Mouse (Mus musculus) kidney, embryonic 15.5 days (tissue): Measurements from ENCODE around the gene Aig1. TPM values are rescaled to one million over a fixed set of nuclear protein-coding genes. Genes with fewer than 3 reads are reported as not detected.

Experiments used
- ATAC-seq: fragments of 200-750 bp; cut with Nextera tagmentation; replicated peaks from 2 replicates; pipeline ENCODE4 v1.8.0; 2017; ENCODE audit warnings: moderate TSS enrichment; ENCODE audit not compliant: low FRiP score
- H3K27ac ChIP-seq: fragments of 300-500 bp; sonication (generic); 2 replicates; pipeline ENCODE4 v1.5.1; 2015; ENCODE audit warnings: mild to moderate bottlenecking, inconsistent platforms
- H3K27me3 ChIP-seq: fragments of 300-500 bp; sonication (generic); 2 replicates; pipeline ENCODE4 v1.6.1; 2015; ENCODE audit warnings: inconsistent platforms
- H3K36me3 ChIP-seq: fragments of 300-500 bp; sonication (generic); 2 replicates; pipeline ENCODE4 v1.6.1; 2015; ENCODE audit warnings: inconsistent platforms
- H3K4me1 ChIP-seq: fragments of 300-500 bp; sonication (generic); 2 replicates; pipeline ENCODE4 v1.6.1; 2015; ENCODE audit warnings: inconsistent platforms
- H3K4me2 ChIP-seq: fragments of 300-500 bp; sonication (generic); 2 replicates; pipeline ENCODE4 v1.6.1; 2015; ENCODE audit warnings: moderate library complexity, mild to moderate bottlenecking, inconsistent platforms
- H3K4me3 ChIP-seq: fragments of 300-500 bp; sonication (generic); replicated peaks from 2 replicates; pipeline ENCODE4 v1.5.1; 2015; ENCODE audit warnings: mild to moderate bottlenecking, inconsistent platforms
- H3K9ac ChIP-seq: fragments of 300-500 bp; sonication (generic); 2 replicates; pipeline ENCODE4 v1.6.1; 2015; ENCODE audit warnings: mild to moderate bottlenecking, inconsistent platforms
- H3K9me3 ChIP-seq: fragments of 300-500 bp; sonication (generic); replicated peaks from 2 replicates; pipeline ENCODE4 v1.6.1; 2016; ENCODE audit warnings: inconsistent platforms
- WGBS: fragments of 180-500 bp; shearing (Covaris S2); methylation state at CpG from one replicate; pipeline ENCODE4 v1.1.7; 2015; ENCODE audit warnings: mixed read lengths; 5-methylcytosine and 5-hydroxymethylcytosine counted together
- polyA plus RNA-seq: library from polyadenylated mRNA; unstranded; fragments of >200 nt; fragmentation: Nextera tagmentation; extraction: Ambion mirVana; gene quantifications from 2 replicates; pipeline ENCODE4 v1.2.1, GENCODE M21; 2015

Gene Aig1
- polyA plus RNA-seq, 1 experiment from 2014 or later = 46.1 TPM

- Histone ChIP-seq H3K9ac (no peak overlapping the region), H3K4me2 (no peak overlapping the region), H3K9me3 (no peaks in the 10 kb centered on the region), H3K4me1 (no peaks in the 10 kb centered on the region), H3K27ac (no peak overlapping the region), H3K27me3 (no peaks in the 10 kb centered on the region), H3K36me3 (no peaks in the 10 kb centered on the region), H3K4me3 (no peak overlapping the region)
- no peak for ATAC-seq
- WGBS = 84% methylated on average over 10 of the region's 10 CpGs
Measured at GRCm38 (mm10) chr10:13653739-13654462, 214.9 kb downstream of the Aig1 start.

GRCm38 (mm10) chr10:13653326-13653725 is 215.5 kb downstream of the Aig1 start:
- H3K27me3 ChIP-seq = no peaks in the 10 kb centered on the region
- no peak overlapping the region for H3K27ac ChIP-seq
- no peak overlapping the region for H3K4me2 ChIP-seq
- no peak overlapping the region for H3K9ac ChIP-seq
- no peaks in the 10 kb centered on the region for H3K9me3 ChIP-seq
- no peaks in the 10 kb centered on the region for H3K4me1 ChIP-seq
- no peak for ATAC-seq
- no peaks in the 10 kb centered on the region for H3K36me3 ChIP-seq
- WGBS = 66% methylated on average over 7 of the region's 7 CpGs
- no peak overlapping the region for H3K4me3 ChIP-seq

GRCm38 (mm10) chr10:13652061-13652460 is 216.7 kb downstream of the Aig1 start:
- H3K9ac ChIP-seq = no peak overlapping the region
- WGBS = 87% methylated on average over 4 of the region's 4 CpGs
- no peak overlapping the region for H3K27ac ChIP-seq
- no peaks in the 10 kb centered on the region for H3K27me3 ChIP-seq
- H3K9me3 ChIP-seq = no peaks in the 10 kb centered on the region
- no peaks in the 10 kb centered on the region for H3K4me1 ChIP-seq
- ATAC-seq = no peak
- H3K4me2 ChIP-seq = no peak overlapping the region
- H3K4me3 ChIP-seq = no peak overlapping the region
- no peaks in the 10 kb centered on the region for H3K36me3 ChIP-seq

DNA sequence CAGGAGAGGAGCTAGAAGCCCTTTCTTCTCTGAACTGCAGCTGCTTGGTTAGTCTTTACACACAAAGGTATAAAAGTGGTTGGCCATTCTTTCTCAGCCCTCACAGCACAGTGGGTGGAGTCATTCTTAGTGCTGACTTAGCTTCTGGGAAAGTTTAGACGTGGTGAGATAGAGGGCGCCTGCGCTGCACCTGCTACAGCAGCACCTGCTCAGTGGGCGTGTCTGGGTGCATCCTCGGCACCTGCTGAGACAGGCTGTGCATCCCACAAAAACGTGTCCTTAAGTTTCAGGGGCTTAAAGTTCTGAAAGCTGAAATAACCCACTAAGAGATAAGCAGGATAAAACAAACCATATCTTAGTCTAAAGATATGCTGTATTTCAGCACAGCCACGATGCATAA is 227.0 kb downstream of the Aig1 start:
- no peaks in the 10 kb centered on the region for H3K4me1 ChIP-seq
- H3K9ac ChIP-seq = no peak overlapping the region
- H3K27ac ChIP-seq = no peak overlapping the region
- no peaks in the 10 kb centered on the region for H3K9me3 ChIP-seq
- no peak overlapping the region for H3K4me3 ChIP-seq
- 20% methylated on average over 7 of the region's 7 CpGs for WGBS
- 0 out of 2 replicates have a peak, but pooled peaks have one; percentile 22 for ATAC-seq
- H3K4me2 ChIP-seq = no peak overlapping the region
- no peaks in the 10 kb centered on the region for H3K27me3 ChIP-seq
- H3K36me3 ChIP-seq = no peaks in the 10 kb centered on the region

DNA sequence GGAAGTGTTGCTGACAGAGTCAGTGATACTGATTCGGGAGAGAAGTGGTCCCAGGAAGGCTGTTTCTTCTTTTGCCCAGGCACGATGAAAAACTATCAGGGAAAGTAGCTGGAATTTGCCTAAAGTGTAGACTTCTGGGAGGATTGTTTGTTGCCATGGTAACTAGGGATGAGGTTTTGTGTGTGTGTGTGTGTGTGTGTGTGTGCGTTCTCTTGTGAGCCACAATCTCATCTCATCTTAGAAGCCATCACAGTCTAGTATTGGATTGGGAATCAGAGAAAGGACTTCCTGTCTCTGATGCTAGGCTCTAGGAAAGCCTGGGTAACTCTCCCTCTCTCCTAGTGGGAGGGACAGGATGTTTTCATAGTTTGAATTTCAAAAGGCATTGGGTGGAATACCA is 237.0 kb downstream of the Aig1 start:
- Histone ChIP-seq H3K4me3 (no peak overlapping the region), H3K4me2 (no peak overlapping the region), H3K36me3 (no peaks in the 10 kb centered on the region), H3K9me3 (no peaks in the 10 kb centered on the region), H3K4me1 (no peaks in the 10 kb centered on the region), H3K9ac (no peak overlapping the region), H3K27me3 (no peaks in the 10 kb centered on the region), H3K27ac (no peak overlapping the region)
- ATAC-seq = no peak
- 71% methylated on average over 3 of the region's 3 CpGs for WGBS

DNA sequence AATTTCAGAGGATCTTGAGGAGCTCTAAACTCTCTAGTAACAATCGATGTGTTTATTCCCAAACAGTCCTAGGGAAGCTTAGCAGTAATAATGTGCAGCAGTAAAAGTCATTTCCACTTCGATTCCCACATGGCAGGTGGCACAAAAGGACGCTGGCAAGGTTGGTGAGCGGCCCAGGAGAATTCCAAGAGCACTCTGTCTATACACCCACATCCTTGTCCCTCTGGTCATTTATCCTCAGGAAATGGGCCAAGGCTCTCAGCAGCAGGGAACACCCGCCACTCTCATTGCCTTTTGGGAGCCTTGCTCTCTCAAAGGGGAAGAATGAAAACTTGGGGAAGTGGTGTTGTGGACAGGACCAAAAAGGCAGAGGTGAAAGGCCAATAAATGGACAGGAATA is 245.0 kb downstream of the Aig1 start:
- no peak for ATAC-seq
- Histone ChIP-seq H3K4me3 (no peak overlapping the region), H3K4me2 (no peak overlapping the region), H3K27ac (no peak overlapping the region), H3K36me3 (no peaks in the 10 kb centered on the region), H3K9me3 (no peaks in the 10 kb centered on the region), H3K4me1 (no peaks in the 10 kb centered on the region), H3K9ac (no peak overlapping the region), H3K27me3 (no peaks in the 10 kb centered on the region)
- WGBS = 89% methylated on average over 5 of the region's 5 CpGs

DNA sequence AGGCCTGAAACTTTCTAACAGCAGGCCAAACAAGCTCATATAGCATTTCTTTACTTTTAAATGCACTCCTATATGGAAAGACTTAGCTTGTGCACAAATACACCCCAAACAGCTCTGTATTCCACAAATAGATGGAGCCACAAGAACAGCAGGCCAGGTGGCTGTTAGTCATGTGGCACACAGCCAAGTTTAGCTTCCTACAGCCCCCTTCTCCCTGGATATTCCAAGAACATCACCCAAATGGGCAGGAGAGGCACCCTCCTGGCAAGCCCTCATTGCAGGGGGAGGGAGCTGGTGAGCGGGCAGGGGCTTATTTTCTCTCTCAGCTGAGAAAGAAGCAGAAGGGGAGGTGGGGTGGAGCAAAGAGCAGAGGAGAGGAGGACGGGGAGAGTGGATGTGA is 267.9 kb downstream of the Aig1 start:
- WGBS = 62% methylated on average over 2 of the region's 2 CpGs
- peaks cover 5% of the 10 kb centered on the region; the same call in 1 of the 2 replicates for H3K4me1 ChIP-seq

GRCm38 (mm10) chr10:13597491-13597890 is 271.3 kb downstream of the Aig1 start:
- no peaks in the 10 kb centered on the region for H3K9me3 ChIP-seq
- no peak overlapping the region for H3K9ac ChIP-seq
- no peak overlapping the region for H3K4me2 ChIP-seq
- WGBS = 53% methylated on average over 8 of the region's 8 CpGs
- no peak overlapping the region for H3K4me3 ChIP-seq
- peaks cover 5% of the 10 kb centered on the region; the same call in 1 of the 2 replicates for H3K4me1 ChIP-seq
- no peak overlapping the region for H3K27ac ChIP-seq
- no peaks in the 10 kb centered on the region for H3K36me3 ChIP-seq
- ATAC-seq = no peak
- H3K27me3 ChIP-seq = no peaks in the 10 kb centered on the region

More for the DNA sequence above, 267.9 kb downstream of the Aig1 start:
- Histone ChIP-seq H3K27me3 (no peaks in the 10 kb centered on the region), H3K4me3 (no peak overlapping the region), H3K27ac (no peak overlapping the region), H3K9ac (no peak overlapping the region), H3K36me3 (no peaks in the 10 kb centered on the region), H3K9me3 (no peaks in the 10 kb centered on the region), H3K4me2 (no peak overlapping the region)
- no peak for ATAC-seq

Other genes starting within 250 kb of the Aig1 start
- gene Hivep2, start 97.1 kb upstream of the Aig1 start, polyA plus RNA-seq = 4.6 and 5.9 TPM in 2 replicates